Mouse (Mus musculus) urinary bladder, postnatal 4 days (tissue): ENCODE results near the gene Npas3.
A peak's percentile ranks its signal among the peaks of the same experiment; 100 is the strongest.

Source experiments
- DNase-seq, 2 experiments: peaks; one replicate each; pipeline ENCODE4 v3.0.0; 2021 to 2022; ENCODE audit warnings: low spot score in 2 of 2

Gene Npas3

GRCm38 (mm10) chr12:53992411-53992810 is 743.9 kb downstream of the Npas3 start:
- no peak for DNase-seq

GRCm38 (mm10) chr12:53995710-53996109 is 747.2 kb downstream of the Npas3 start:
- no peak for DNase-seq

- no peak for DNase-seq
Measured at GRCm38 (mm10) chr12:53997141-53997540, 748.7 kb downstream of the Npas3 start.

GRCm38 (mm10) chr12:53999647-54000637 is 751.5 kb downstream of the Npas3 start:
- DNase-seq = no peak

GRCm38 (mm10) chr12:54002496-54002895 is 754.0 kb downstream of the Npas3 start:
- DNase-seq = no peak

GRCm38 (mm10) chr12:54004606-54005005 is 756.1 kb downstream of the Npas3 start:
- no peak for DNase-seq

- no peak for DNase-seq
Measured at GRCm38 (mm10) chr12:54005546-54005945, 757.1 kb downstream of the Npas3 start.

- DNase-seq = no peak
Measured at GRCm38 (mm10) chr12:54015304-54015703, 766.8 kb downstream of the Npas3 start.

GRCm38 (mm10) chr12:54017949-54018348 is 769.5 kb downstream of the Npas3 start:
- no peak for DNase-seq

- no peak for DNase-seq
Measured at GRCm38 (mm10) chr12:54019979-54020378, 771.5 kb downstream of the Npas3 start.

- no peak for DNase-seq
Measured at GRCm38 (mm10) chr12:54034666-54035346, 786.3 kb downstream of the Npas3 start.

- no peak for DNase-seq
Measured at GRCm38 (mm10) chr12:54037602-54038001, 789.1 kb downstream of the Npas3 start.

GRCm38 (mm10) chr12:54042996-54043544 is 794.6 kb downstream of the Npas3 start:
- DNase-seq = no peak

- no peak for DNase-seq
Measured at GRCm38 (mm10) chr12:54044606-54045334, 796.3 kb downstream of the Npas3 start.

GRCm38 (mm10) chr12:54045360-54045759 is 796.9 kb downstream of the Npas3 start:
- DNase-seq = no peak

- DNase-seq = no peak
Measured at GRCm38 (mm10) chr12:54046824-54047223, 798.3 kb downstream of the Npas3 start.

GRCm38 (mm10) chr12:54048126-54048525 is 799.6 kb downstream of the Npas3 start:
- DNase-seq = no peak

GRCm38 (mm10) chr12:54049926-54050325 is 801.4 kb downstream of the Npas3 start:
- DNase-seq = no peak

- no peak for DNase-seq
Measured at GRCm38 (mm10) chr12:54052939-54053338, 804.5 kb downstream of the Npas3 start.

- no peak for DNase-seq
Measured at GRCm38 (mm10) chr12:54053598-54053997, 805.1 kb downstream of the Npas3 start.

- peak; percentile 61 to 86 for DNase-seq
Measured at GRCm38 (mm10) chr12:54060732-54061131, 812.3 kb downstream of the Npas3 start.

GRCm38 (mm10) chr12:54061168-54061567 is 812.7 kb downstream of the Npas3 start:
- no peak for DNase-seq
